Mouse (Mus musculus) brain, embryonic 18.5 days (tissue): ENCODE measurements at regions not wholly inside any gene's neighbourhood (a gene's known extent, or its start where the extent isn't known, plus 50 kb on each side); places are given as distances from the start of the nearest gene placed in this dataset.

ENCODE experiments used
- DNase-seq: peaks from one replicate; pipeline ENCODE4 v3.0.0-alpha.2; 2012; ENCODE audit warnings: low read depth, low spot score

GRCm38 (mm10) chr12:14776301-14776700, 624.4 kb upstream of the Fam84a start:
- DNase-seq = no peak

GRCm38 (mm10) chr12:14752536-14752935, 600.7 kb upstream of the Fam84a start:
- DNase-seq = no peak

- DNase-seq = peak; percentile 36
Measured at GRCm38 (mm10) chr12:14747381-14747780, 595.5 kb upstream of the Fam84a start.
